10 mouse cellular contexts compared by ENCODE assay signal in genomic region chr11:103656520-103656919, GRCm38 (mm10). TPM values are rescaled to one million over a fixed set of nuclear protein-coding genes. Genes with fewer than 3 reads are reported as not detected.
DNase-seq lines count a peak whose midpoint lies in the region; ATAC-seq lines count a peak whose summit lies in the region.
"Had no signal": no experiment of that assay in that cellular context is flagged by ENCODE, and none has a peak within 500 bp of the region (broad histone marks: within the 10 kb centered on the region; RNA-seq: fewer than 3 reads in every experiment).

No protein-coding gene starts in this region.

- no peaks in the 10 kb centered on the region for H3K9me3 ChIP-seq in hindbrain, embryonic 10.5 days
- no peaks in the 10 kb centered on the region for H3K9me3 ChIP-seq in hindbrain, embryonic 14.5 days (ENCODE audit: control insufficient read depth, low read length)
- no peaks in the 10 kb centered on the region for H3K9me3 ChIP-seq in neural tube, embryonic 11.5 days (ENCODE audit: control insufficient read depth, low read length)

- H3K4me1 ChIP-seq in hindbrain, embryonic 10.5 days (replicated peaks) = no peaks in the 10 kb centered on the region
- 0 out of 2 replicates have a peak, but pooled peaks cover 5% of the 10 kb centered on the region for H3K4me1 ChIP-seq in hindbrain, embryonic 14.5 days (replicated peaks; ENCODE audit: control insufficient read depth, insufficient read depth, low read length)
- H3K4me1 ChIP-seq in neural tube, embryonic 11.5 days (ENCODE audit: control insufficient read depth, insufficient read depth, low read length) = no peaks in the 10 kb centered on the region

- no peak for ATAC-seq in hindbrain, embryonic 14.5 days (ENCODE audit: low FRiP score)
- ATAC-seq in neural tube, embryonic 11.5 days (ENCODE audit: insufficient read depth, low FRiP score, low TSS enrichment) = no peak
- no peak for ATAC-seq in erythroblast, adult 5-6 weeks (replicated peaks; ENCODE audit: low FRiP score, poor library complexity, severe bottlenecking)

- H3K9ac ChIP-seq in hindbrain, embryonic 14.5 days = no peak overlapping the region
- no peak overlapping the region for H3K9ac ChIP-seq in neural tube, embryonic 11.5 days (ENCODE audit: low read length)

- peaks cover 45% of the 10 kb centered on the region for H3K27me3 ChIP-seq in hindbrain, embryonic 10.5 days (ENCODE audit: insufficient read depth, poor library complexity, severe bottlenecking)
- H3K27me3 ChIP-seq in hindbrain, embryonic 14.5 days (ENCODE audit: control insufficient read depth, insufficient read depth, low read length) = peaks cover 44% of the 10 kb centered on the region
- peaks cover 20% of the 10 kb centered on the region for H3K27me3 ChIP-seq in neural tube, embryonic 11.5 days (ENCODE audit: control insufficient read depth, insufficient read depth, low read length)

- no peak overlapping the region for H3K27ac ChIP-seq in hindbrain, embryonic 10.5 days
- H3K27ac ChIP-seq in hindbrain, embryonic 14.5 days = no peak overlapping the region
- no peak overlapping the region for H3K27ac ChIP-seq in neural tube, embryonic 11.5 days (ENCODE audit: low read depth, low read length)

- 9% methylated on average over 3 of the region's 3 CpGs for WGBS in hindbrain, embryonic 10.5 days
- 7% methylated on average over 3 of the region's 3 CpGs for whole genome bisulfite sequencing in hindbrain, embryonic 14.5 days
- WGBS in neural tube, embryonic 11.5 days = 11% methylated on average over 3 of the region's 3 CpGs

- H3K4me2 ChIP-seq in hindbrain, embryonic 14.5 days (replicated peaks) = no peak overlapping the region
- H3K4me2 ChIP-seq in neural tube, embryonic 11.5 days (ENCODE audit: low read depth) = no peak overlapping the region

- H3K36me3 ChIP-seq in hindbrain, embryonic 10.5 days = no peaks in the 10 kb centered on the region
- no peaks in the 10 kb centered on the region for H3K36me3 ChIP-seq in hindbrain, embryonic 14.5 days (replicated peaks; ENCODE audit: control insufficient read depth, insufficient read depth)
- no peaks in the 10 kb centered on the region for H3K36me3 ChIP-seq in neural tube, embryonic 11.5 days (ENCODE audit: control insufficient read depth, insufficient read depth, low read length)

- H3K4me3 ChIP-seq in hindbrain, embryonic 10.5 days = no peak overlapping the region
- no peak overlapping the region for H3K4me3 ChIP-seq in hindbrain, embryonic 14.5 days (replicated peaks; ENCODE audit: low read length)
- H3K4me3 ChIP-seq in neural tube, embryonic 11.5 days (ENCODE audit: low read depth, low read length) = no peak overlapping the region

- peak; percentile 48 for DNase-seq in hindbrain, embryonic 10.5 days (ENCODE audit: low spot score)
- DNase-seq in hindbrain, embryonic 14.5 days (ENCODE audit: low spot score) = no peak
- DNase-seq in Muller cell, postnatal 12 days (ENCODE audit: inconsistent ontology term) = peak; percentile 41
- DNase-seq in kidney, adult 8-10 months = peak; percentile 11 to 37
- DNase-seq in neural tube, embryonic 11.5 days (ENCODE audit: low spot score) = peak; percentile 46
- DNase-seq in layer of hippocampus, adult 18-20 months (ENCODE audit: low spot score in 2 of 2) = no peak
- no peak for DNase-seq in frontal cortex, postnatal 25 days (ENCODE audit: low spot score in 2 of 2)

RNA-seq across cellular contexts. Expression of gene Rprml, which starts 7.2 kb away (rescaled TPM):
- polyA plus RNA-seq in hindbrain, embryonic 10.5 days (2016; fragmentation: Nextera tagmentation; extraction: Ambion mirVana) = not detected in 2 replicates
- polyA plus RNA-seq in hindbrain, embryonic 14.5 days (2014; fragmentation: Nextera tagmentation; extraction: Ambion mirVana) = 0.35 TPM in 1 of 2 replicates, not detected in the other
- 0.31 TPM in 1 of 2 replicates, not detected in the other for polyA plus RNA-seq in neural tube, embryonic 11.5 days (2014; fragmentation: Nextera tagmentation; extraction: Ambion mirVana)
- 100 to 1,000 TPM; 109 to 113 TPM for total RNA-seq in layer of hippocampus, adult 18-20 months (2021)
- not detected in 2 replicates for total RNA-seq in erythroblast, adult 5-6 weeks (2015; ENCODE audit: low replicate concordance)
- not detected in 2 replicates for total RNA-seq in erythroblast, adult 5-6 weeks (2017; ENCODE audit: low replicate concordance)
- polyA plus RNA-seq: heart, embryonic 16.5 days had no signal

RNA-seq across cellular contexts. Expression of gene Lyzl6, which starts 17.8 kb away (rescaled TPM):
- polyA plus RNA-seq in hindbrain, embryonic 10.5 days (2016; fragmentation: Nextera tagmentation; extraction: Ambion mirVana) = not detected in 2 replicates
- not detected in 2 replicates for polyA plus RNA-seq in hindbrain, embryonic 14.5 days (2014; fragmentation: Nextera tagmentation; extraction: Ambion mirVana)
- polyA plus RNA-seq in neural tube, embryonic 11.5 days (2014; fragmentation: Nextera tagmentation; extraction: Ambion mirVana) = not detected in 2 replicates
- not detected for total RNA-seq in layer of hippocampus, adult 18-20 months (2021)
- not detected in 2 replicates for total RNA-seq in erythroblast, adult 5-6 weeks (2015; ENCODE audit: low replicate concordance)
- not detected in 2 replicates for total RNA-seq in erythroblast, adult 5-6 weeks (2017; ENCODE audit: low replicate concordance)
- total RNA-seq: adrenal gland, postnatal 4 days had no signal
- polyA plus RNA-seq: heart, embryonic 16.5 days had no signal

RNA-seq across cellular contexts. Expression of gene Gm884, which starts 35.6 kb away (rescaled TPM):
- polyA plus RNA-seq in hindbrain, embryonic 10.5 days (2016; fragmentation: Nextera tagmentation; extraction: Ambion mirVana) = not detected in 2 replicates
- not detected in 2 replicates for polyA plus RNA-seq in hindbrain, embryonic 14.5 days (2014; fragmentation: Nextera tagmentation; extraction: Ambion mirVana)
- polyA plus RNA-seq in neural tube, embryonic 11.5 days (2014; fragmentation: Nextera tagmentation; extraction: Ambion mirVana) = not detected in 2 replicates
- total RNA-seq in layer of hippocampus, adult 18-20 months (2021) = not detected
- total RNA-seq in erythroblast, adult 5-6 weeks (2015; ENCODE audit: low replicate concordance) = not detected in 2 replicates
- not detected in 2 replicates for total RNA-seq in erythroblast, adult 5-6 weeks (2017; ENCODE audit: low replicate concordance)
- total RNA-seq: adrenal gland, postnatal 4 days had no signal
- polyA plus RNA-seq: heart, embryonic 16.5 days had no signal

RNA-seq across cellular contexts. Expression of gene Gosr2, which starts 41.2 kb away (rescaled TPM):
- 90.0 and 94.5 TPM in 2 replicates for polyA plus RNA-seq in hindbrain, embryonic 10.5 days (2016; fragmentation: Nextera tagmentation; extraction: Ambion mirVana)
- 93.0 and 97.6 TPM in 2 replicates for polyA plus RNA-seq in hindbrain, embryonic 14.5 days (2014; fragmentation: Nextera tagmentation; extraction: Ambion mirVana)
- 90.3 and 93.2 TPM in 2 replicates for polyA plus RNA-seq in neural tube, embryonic 11.5 days (2014; fragmentation: Nextera tagmentation; extraction: Ambion mirVana)
- 10 to 100 TPM; 67.2 to 67.8 TPM for total RNA-seq in layer of hippocampus, adult 18-20 months (2021)
- 8.8 and 11.7 TPM in 2 replicates for total RNA-seq in erythroblast, adult 5-6 weeks (2015; ENCODE audit: low replicate concordance)
- total RNA-seq in erythroblast, adult 5-6 weeks (2017; ENCODE audit: low replicate concordance) = 11.2 and 17.0 TPM in 2 replicates

Comparison
In these comparisons a context has a peak if more than half of its experiments do, and no peak if none do; other contexts are left out.
1. DNase-seq: peak in hindbrain, embryonic 10.5 days (single experiment), Muller cell, postnatal 12 days (single experiment), kidney, adult 8-10 months (2 of 2) and neural tube, embryonic 11.5 days (single experiment); none in hindbrain, embryonic 14.5 days (single experiment), layer of hippocampus, adult 18-20 months (0 of 2) and frontal cortex, postnatal 25 days (0 of 2).